Mouse (Mus musculus) spleen, adult 2 months (tissue): Measurements from ENCODE around the gene Acsl3.

Experiments
- CTCF ChIP-seq: fragments of 200-500 bp; IDR thresholded peaks from 2 replicates; pipeline ENCODE4 v1.5.1; 2011; ENCODE audit warnings: mild to moderate bottlenecking, inconsistent platforms; ENCODE audit not compliant: insufficient read depth, insufficient read length, insufficient replicate concordance; ENCODE audit errors: extremely low read depth
- POLR2A ChIP-seq: fragments of 200-500 bp; IDR thresholded peaks from 2 replicates; pipeline ENCODE4 v1.6.1; 2011; ENCODE audit warnings: low read depth, low read length, inconsistent platforms

- TF ChIP-seq CTCF (no peak), POLR2A (no peak)
Observed at GRCm38 (mm10) chr1:78732290-78732689, 74.7 kb downstream of the Acsl3 start.
